Mouse (Mus musculus) Patski (cell line): ENCODE results near the gene Slc24a2. TPM values are rescaled to one million over a fixed set of nuclear protein-coding genes. Genes with fewer than 3 reads are reported as not detected.

Experiments used
- ATAC-seq: fragments of 100-300 bp; one replicate; pipeline ENCODE4 v1.8.0; 2021
- CTCF ChIA-PET: fragments of 350-600 bp; sonication (Branson Sonifier 250); formaldehyde crosslinking; loops from one replicate; lab custom pipeline; 2022; ENCODE audit warnings: inconsistent platforms; lab: Charles Lee
- POLR2A ChIA-PET: fragments of 350-600 bp; sonication (Branson Sonifier 250); formaldehyde crosslinking; loops from one replicate; lab custom pipeline; 2022; ENCODE audit warnings: antibody characterized with exemption, inconsistent platforms; lab: Charles Lee
- DNase-seq: peaks from one replicate; pipeline ENCODE4 v3.0.0-alpha.2; 2011; ENCODE audit warnings: low read depth, low spot score
- H3K27me3 ChIP-seq: fragments of 371-371 bp; one replicate; pipeline ENCODE4 v1.5.1; 2021
- CTCF ChIP-seq: fragments of 100-300 bp; IDR thresholded peaks from one replicate; pipeline ENCODE4 v1.5.1; 2021
- in situ Hi-C: fragments of 300-500 bp; cut with MboI; formaldehyde crosslinking; loops from 3 replicates; pipeline ENCODE4 v1.11.1; 2018; ENCODE audit warnings: low pct_unique_long_range_greater_than_20kb, mixed read lengths
- polyA plus RNA-seq: library from polyadenylated mRNA; unstranded; gene quantifications from one replicate; pipeline ENCODE4 v1.2.3, GENCODE M21; 2021

The Slc24a2 gene
- polyA plus RNA-seq, 1 experiment from 2014 or later = not detected

DNA sequence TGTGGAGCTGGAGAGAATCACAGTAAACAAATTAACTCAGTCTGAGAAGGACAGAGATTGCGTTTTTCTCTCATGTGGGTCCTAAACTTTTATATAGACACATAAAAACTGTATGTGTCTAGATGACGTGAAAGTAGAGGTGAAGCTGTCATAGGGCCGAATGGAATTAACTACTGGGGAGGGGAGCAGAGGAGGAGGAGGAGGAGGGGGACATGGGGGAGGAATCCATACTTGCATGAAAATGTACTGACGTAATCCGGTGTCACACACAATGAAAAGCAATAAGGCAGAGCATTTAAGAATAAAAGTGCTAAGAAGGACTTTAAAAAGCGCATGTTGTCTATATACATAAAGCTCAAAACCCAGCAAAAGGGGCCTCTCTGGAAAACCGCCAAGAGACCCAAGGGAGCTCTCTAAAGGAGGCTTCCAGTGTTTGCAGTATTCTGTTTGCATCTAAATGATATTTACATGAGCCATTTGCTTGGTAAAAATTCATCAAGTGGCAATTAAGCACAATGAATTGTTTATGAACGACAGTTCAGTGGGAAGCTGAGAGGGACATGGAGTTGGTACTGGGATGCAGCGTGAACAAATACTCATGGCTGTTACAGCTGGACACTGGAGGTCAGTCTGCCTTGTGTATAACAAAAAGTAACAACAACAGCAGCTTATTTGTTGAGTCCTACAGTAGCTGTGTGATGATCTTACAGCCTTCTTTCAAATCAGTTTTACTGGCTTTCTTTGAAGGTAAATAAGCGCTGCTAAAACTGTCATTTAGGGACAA, 45.9 kb downstream of the Slc24a2 start:
- in situ Hi-C loops = no loop called here
- ATAC-seq (no peak), DNase-seq (no peak)

GRCm38 (mm10) chr4:87177116-87177515, 53.2 kb downstream of the Slc24a2 start:
- in situ Hi-C loops = no loop called here
- ChIA-PET POLR2A (no interaction called here), CTCF (no interaction called here)
- no peak for TF ChIP-seq CTCF
- peaks cover under 1% of the 10 kb centered on the region for H3K27me3 ChIP-seq
- no peak for ATAC-seq
- DNase-seq = no peak

More for the DNA sequence above, 45.9 kb downstream of the Slc24a2 start:
- TF ChIP-seq CTCF = no peak
- peaks cover 9% of the 10 kb centered on the region for H3K27me3 ChIP-seq
- POLR2A ChIA-PET = no interaction called here
- CTCF ChIA-PET = interaction anchor here (0.9 kb wide), 1 partner anchor 9 kb away, joined by 3 read pairs; no protein-coding TSS in a partner anchor

- no peak for TF ChIP-seq CTCF
- no peaks in the 10 kb centered on the region for H3K27me3 ChIP-seq
- POLR2A ChIA-PET = no interaction called here
- ATAC-seq = no peak
- in situ Hi-C loops = no loop called here
- no peak for DNase-seq
- CTCF ChIA-PET = no interaction called here
Measured at GRCm38 (mm10) chr4:87163945-87164344, 66.3 kb downstream of the Slc24a2 start.

- no peak for TF ChIP-seq CTCF
- CTCF ChIA-PET = interaction anchor here (0.7 kb wide), 1 partner anchor 12 kb away, joined by 3 read pairs; no protein-coding TSS in a partner anchor
- in situ Hi-C loops = no loop called here
Measured at GRCm38 (mm10) chr4:87158053-87158452, 72.2 kb downstream of the Slc24a2 start.

GRCm38 (mm10) chr4:87151990-87152389, 78.3 kb downstream of the Slc24a2 start:
- in situ Hi-C loops = no loop called here
- POLR2A ChIA-PET = no interaction called here

More at GRCm38 (mm10) chr4:87158053-87158452, 72.2 kb downstream of the Slc24a2 start:
- POLR2A ChIA-PET = no interaction called here
- DNase-seq = no peak
- no peaks in the 10 kb centered on the region for H3K27me3 ChIP-seq
- ATAC-seq = no peak

DNA sequence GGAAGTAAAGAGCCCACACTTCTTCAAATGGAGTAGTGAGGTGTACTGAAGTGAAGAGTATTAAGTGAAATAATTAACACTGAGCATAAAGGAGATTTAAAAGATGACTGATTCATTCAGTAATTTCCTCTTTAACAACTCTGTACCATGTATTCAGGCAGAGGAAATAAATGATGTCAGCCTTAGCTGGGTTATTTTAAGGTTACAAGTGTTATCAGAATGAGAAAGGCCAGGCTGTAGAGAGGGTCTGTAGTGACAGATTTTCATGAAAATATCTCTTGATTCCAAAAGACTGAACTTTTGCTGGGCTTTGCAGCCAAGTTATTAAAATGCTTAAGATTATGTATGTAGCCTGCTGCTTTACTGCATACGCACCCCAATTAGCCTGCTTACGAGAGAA, 80.7 kb downstream of the Slc24a2 start:
- ATAC-seq = no peak
- ChIA-PET CTCF (no interaction called here), POLR2A (no interaction called here)
- in situ Hi-C loops = no loop called here
- H3K27me3 ChIP-seq = no peaks in the 10 kb centered on the region
- no peak for TF ChIP-seq CTCF
- no peak for DNase-seq

More at GRCm38 (mm10) chr4:87151990-87152389, 78.3 kb downstream of the Slc24a2 start:
- CTCF ChIA-PET = no interaction called here
- no peak for DNase-seq
- no peak for ATAC-seq
- no peaks in the 10 kb centered on the region for H3K27me3 ChIP-seq
- no peak for TF ChIP-seq CTCF

DNA sequence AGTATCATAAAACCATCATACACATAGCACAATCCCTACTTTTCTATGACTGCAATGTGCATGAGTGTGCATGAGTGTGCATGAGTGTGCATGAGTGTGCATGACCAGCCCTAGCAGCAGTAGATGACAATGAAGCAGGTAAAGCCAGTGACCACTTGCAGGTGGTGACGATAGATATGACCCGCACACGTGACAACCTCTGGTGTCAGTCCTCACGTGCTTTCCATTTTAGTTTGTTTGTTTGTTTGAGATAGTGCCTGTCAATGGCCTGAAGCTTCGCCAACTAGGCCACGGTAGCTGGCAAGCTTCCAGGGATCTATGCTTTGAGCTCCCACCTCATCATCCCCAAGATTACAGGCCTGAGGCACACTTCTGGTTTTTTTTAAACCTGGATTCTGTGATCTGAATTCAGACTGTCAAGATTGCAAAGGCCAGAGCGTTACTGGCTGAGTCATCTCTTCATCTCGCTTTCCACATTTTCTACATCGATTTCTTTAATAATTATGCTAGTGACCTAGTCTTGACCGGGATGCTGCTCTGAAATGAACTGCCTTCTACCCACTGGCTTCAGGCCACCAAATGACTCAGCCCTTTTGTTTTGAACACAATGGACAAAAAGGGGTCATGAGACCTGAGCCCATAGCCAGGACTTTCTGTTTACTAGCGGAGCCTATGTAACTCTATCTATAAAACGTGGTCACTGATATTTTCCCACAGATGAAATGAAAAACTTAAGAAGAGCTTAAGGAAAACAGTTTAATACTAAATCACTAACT, 88.5 kb downstream of the Slc24a2 start:
- CTCF ChIA-PET = no interaction called here

DNA sequence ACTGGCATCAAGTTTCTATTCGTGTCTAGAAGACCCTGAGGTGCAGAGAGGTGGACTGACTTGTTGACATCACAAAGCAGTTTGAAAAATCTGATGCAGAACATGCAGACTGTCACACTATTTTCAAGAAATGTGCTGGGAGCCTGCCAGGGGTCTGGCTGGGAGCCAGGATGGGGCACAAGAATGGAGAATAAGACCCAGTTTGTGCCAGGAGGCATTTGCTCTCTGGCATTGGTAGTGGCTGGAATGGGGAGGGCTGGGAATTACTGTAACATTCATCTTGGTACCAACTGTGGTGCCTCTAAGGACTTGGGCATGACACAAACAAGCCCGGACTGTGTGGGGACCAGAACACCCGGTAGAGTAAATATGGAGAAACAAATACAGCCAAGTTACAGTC, 89.4 kb downstream of the Slc24a2 start:
- no peak for DNase-seq
- POLR2A ChIA-PET = no interaction called here

More for the DNA sequence above, 88.5 kb downstream of the Slc24a2 start:
- POLR2A ChIA-PET = no interaction called here
- no peak for ATAC-seq
- no peaks in the 10 kb centered on the region for H3K27me3 ChIP-seq
- no peak for TF ChIP-seq CTCF
- in situ Hi-C loops = no loop called here
- no peak for DNase-seq

DNA sequence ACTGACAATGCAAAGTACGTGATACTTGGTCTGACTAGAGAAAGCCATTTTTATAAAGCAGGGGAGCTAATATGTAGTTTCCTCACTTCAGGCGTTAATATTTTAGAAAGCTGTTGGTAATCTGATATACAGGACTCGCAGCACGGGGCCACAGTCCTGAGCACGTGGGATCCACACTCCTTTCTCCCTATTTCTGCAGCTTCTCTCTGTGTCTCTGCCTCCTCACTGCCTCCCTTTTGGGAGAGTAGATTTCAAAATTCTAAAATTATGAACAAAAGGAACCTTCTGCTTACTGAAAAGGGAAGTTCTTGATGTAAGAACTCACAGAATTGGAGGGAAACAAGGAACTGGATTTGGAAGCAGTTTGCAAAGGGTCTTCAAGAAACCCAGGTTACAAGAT, 97.8 kb downstream of the Slc24a2 start:
- no peak for ATAC-seq
- CTCF ChIA-PET = no interaction called here
- POLR2A ChIA-PET = no interaction called here
- DNase-seq = no peak
- in situ Hi-C loops = no loop called here
- no peaks in the 10 kb centered on the region for H3K27me3 ChIP-seq
- TF ChIP-seq CTCF = no peak

More for the DNA sequence above, 89.4 kb downstream of the Slc24a2 start:
- ATAC-seq = no peak
- no peaks in the 10 kb centered on the region for H3K27me3 ChIP-seq
- TF ChIP-seq CTCF = no peak
- CTCF ChIA-PET = no interaction called here
- in situ Hi-C loops = no loop called here

DNA sequence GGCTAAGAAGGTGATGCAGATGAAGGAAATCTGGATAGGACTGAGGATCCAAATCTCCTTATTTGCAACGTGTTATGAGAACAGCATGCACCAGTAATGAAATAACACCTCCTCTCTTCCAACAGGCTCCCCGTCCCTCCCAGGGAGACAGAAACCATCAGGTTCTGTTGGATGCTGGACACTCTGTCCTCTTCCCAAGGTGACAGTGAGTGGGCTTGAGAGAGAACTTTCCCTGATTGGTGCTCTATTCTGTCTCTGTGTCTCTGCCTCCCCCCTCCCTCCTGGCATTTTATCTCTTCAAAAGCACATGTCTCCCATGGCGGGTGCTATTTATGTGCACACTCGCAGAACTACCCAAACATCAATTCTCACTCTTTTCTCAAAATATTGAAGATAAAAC, 103.5 kb downstream of the Slc24a2 start:
- CTCF ChIA-PET = no interaction called here
- DNase-seq (no peak), ATAC-seq (no peak)
- no peak for TF ChIP-seq CTCF
- in situ Hi-C loops = no loop called here
- no peaks in the 10 kb centered on the region for H3K27me3 ChIP-seq
- POLR2A ChIA-PET = no interaction called here

DNA sequence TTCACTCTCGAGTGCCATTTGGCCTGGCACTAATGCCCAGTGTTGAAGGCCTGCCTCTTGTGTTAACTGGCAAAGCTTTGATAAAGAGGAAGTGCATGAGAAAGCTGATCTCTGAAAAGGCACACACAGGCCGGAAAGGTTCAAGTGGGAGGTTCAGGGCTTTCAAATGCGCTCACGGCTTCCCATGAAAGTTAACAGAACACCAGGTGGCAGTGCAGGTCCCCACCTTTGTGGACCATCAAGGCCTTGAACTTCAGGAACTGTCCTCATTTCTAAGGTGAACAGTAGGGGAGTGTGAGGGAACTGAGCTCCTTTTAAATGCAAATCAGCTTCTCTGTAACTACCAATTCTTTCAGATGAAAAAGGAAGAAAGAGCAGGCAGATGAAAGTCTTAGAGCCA, 110.5 kb downstream of the Slc24a2 start:
- no peak for ATAC-seq
- ChIA-PET CTCF (no interaction called here), POLR2A (no interaction called here)
- in situ Hi-C loops = loop anchor here (25.0 kb wide), 1 partner anchor 1718 kb away; the partner anchor contains the start of genes Ifna4, Ifna5 and Ifna6
- no peak for TF ChIP-seq CTCF
- no peaks in the 10 kb centered on the region for H3K27me3 ChIP-seq
- no peak for DNase-seq
